Mouse (Mus musculus): ENCODE data around the gene Dapk1. TPM values are rescaled to one million over a fixed set of nuclear protein-coding genes. Genes with fewer than 3 reads are reported as not detected.
A peak's percentile ranks its signal among the peaks of the same experiment; 100 is the strongest.

The Dapk1 gene
- total RNA-seq, 1 experiment from 2014 or later = 21.9 TPM

DNA sequence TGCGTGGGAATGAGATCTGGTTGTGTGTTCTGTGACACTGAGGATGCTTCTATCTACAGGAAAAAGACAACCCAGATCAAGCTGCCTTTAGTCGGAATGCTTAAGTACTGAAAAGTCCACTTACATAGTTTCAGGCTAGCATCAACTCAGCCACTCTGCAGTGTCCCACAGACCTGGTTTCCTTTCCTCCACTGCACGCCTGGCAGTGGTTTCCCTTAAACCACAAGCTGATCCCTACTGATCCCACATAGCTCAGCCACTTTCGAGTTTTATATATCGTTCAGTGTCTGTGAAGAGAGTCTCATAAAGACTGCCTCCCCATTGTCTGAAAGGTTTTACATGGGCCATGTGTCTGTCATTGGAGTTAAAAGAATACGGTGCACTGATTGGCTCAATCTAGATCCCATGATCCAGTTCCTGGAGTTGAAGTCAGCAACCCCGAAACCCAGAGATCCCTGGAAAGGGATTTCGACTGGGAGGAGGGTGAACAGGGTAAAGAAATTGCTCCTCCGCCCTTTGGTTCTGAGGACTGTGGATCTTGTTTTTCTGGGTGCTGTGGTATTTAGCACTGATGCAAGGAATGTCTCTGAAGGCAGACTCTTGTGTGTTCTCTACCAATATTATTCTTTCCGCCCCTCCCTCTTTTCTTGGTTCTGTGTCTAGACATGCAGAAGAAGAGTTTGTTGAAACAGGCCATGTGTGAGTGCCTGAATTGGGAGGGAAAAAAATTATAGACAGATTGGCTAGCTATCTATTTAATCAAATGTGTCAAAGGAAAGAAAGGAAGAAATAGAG, 93.6 kb downstream of the Dapk1 start:
- no peak for DNase-seq

DNA sequence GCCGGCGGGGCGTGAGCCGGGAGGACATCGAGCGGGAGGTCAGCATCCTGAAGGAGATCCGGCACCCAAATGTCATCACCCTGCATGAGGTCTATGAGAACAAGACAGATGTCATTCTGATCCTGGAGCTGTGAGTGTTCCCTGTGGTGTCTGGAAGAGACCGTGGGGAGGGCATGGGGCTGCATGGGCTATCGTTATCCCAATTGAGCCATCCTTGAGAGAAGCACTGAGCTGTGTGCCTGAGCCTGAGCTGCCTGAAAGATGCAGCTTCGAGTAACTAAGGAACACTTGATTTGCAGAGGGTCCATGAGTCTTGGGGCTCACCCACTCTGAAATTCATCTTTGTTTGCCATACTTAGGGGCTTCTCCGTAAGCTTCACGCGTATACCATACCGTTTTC, 94.6 kb downstream of the Dapk1 start:
- DNase-seq = no peak

DNA sequence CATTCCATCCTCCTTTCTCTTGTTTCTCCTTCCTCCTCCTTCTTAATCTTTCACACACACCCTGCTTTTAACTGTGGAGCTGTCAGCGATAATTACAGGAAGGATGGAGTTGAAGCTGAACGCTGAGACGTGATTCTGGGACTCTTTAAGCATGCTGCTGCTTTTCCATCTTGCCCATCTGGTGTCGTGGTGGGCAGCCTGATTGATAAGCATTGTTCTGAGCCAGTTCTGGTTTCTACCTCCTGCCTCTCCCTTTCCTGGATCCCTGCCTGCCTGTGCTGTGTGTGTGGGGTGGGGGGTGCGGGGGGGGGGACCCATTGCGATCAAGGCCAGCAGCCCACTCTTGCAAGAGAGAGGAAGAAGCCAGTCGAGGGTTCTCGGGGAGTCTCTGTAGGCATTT, 95.0 kb downstream of the Dapk1 start:
- DNase-seq = no peak

DNA sequence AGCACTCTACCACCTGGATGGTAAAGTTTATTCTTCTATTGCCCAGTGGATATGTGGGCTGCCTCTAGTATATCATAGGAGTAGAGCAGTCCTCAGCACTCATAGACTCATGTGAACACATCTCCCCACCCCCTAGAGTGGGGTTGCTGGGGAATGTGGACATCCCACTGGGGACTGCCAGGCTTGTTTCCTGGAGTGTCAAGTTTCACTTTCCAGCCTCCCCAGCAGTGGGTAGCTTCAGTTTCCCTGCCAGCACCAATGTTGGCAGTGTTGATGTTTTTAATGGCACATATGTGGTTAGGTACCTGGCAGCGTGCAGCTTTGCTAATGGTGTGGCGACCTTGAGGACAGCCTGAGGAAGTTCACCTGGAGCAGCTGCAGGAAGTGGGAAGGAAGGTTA, 96.3 kb downstream of the Dapk1 start:
- peak; percentile 34 for DNase-seq

DNA sequence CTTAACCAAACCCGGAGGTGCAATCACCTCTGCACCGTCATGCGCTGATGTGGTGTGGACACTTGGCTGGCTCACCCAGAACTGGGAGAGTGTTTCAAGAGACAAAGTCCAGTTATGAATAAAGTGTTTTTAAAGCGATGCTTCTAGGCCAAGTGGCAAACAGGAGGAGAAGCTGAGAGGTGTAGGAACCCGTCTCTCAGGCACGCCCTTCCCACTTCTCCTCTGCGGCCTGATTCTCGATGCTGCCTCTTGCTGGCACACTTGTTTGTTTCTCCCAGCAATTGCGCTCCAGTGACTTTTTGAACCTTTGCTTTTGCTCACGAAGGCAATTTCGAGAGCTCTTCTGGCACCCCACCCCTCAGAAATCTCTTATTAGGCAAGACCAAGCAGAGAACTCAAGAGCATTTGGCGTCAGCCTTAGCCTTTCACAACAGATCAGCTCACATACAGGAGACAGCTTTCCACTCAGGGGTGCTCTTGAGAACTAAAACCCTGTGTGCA, 100.0 kb downstream of the Dapk1 start:
- peak; percentile 51 for DNase-seq

DNA sequence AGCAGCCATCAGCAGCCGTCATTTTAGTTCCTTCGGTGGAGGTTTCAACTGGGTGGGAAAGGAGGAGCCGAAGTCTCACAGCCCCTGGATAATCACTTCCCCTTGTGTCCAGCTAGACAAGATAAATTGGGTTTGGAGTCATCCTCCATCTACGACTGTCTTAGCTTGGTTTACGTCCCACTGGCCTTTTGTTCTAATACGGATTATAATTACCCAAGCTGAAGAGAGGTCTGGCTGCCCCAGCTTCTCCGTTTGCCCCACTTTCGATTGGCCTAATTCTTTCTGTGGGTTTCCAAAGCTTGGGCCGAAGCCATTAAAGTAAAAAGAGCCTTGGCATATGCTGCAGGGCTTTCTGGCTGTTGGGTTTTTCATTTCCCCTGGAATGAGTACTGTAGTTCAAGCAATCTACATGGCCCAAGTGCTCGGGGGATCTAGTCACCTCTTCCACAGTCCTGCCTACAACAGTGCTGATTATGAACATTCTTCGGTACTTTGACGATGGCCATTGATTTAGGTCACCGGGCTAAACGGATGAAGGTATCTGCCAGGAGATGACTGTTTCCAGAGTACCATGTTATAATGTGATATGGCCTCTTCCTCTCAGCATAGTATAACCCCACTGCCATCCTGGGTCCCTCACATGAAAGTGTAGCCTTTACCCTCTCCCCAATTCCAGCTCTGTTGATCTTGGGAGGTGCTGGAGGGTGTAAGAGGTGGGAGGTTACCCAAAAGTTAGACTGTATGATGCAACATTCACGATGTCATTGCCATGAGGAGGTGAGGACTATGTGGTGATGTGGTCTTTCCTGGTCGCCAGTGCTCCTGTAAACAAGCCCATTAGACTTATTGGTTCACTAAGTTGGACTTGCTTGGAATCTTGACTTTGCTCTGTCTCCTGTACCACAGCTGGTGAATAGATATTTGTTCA, 106.1 kb downstream of the Dapk1 start:
- DNase-seq = peak; percentile 36

DNA sequence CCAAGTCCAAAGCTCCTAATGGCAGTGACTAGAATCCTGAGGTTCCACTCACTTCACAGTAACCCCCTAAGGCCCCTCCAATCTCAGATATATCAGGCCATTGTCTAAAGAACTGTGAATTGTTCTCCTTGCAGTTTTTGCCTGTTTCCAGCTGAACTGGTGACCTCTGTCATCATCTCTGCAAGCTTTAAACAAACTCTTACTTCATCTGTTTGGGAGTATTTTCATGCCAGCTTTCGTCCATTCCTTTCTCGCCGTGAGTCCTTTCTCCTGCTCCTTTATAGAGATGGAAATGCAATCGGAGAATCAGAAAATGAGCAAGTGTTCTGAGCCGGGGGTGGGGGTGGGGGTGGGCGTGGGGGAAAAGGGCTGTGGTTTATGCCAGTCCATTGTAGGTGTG, 107.4 kb downstream of the Dapk1 start:
- DNase-seq = no peak

DNA sequence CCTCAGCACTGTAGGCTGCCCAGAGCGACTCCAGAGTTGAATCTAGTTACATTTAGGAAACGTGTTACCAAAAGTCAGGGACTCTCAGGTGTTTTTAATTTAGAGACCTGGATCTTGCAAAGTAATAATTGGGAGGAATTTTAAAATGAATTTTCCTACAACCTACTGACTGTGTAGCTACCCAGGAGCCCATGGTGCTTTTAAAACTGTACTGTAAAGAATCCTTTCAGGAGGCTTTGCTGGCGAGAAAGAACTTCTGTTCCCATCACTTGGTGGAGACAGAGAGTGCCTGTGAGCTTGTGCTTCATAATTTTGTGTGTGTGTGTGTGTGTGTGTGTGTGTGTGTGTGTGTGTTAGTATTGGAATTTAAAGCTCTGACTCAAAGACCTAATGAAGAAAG, 109.2 kb downstream of the Dapk1 start:
- no peak for DNase-seq

DNA sequence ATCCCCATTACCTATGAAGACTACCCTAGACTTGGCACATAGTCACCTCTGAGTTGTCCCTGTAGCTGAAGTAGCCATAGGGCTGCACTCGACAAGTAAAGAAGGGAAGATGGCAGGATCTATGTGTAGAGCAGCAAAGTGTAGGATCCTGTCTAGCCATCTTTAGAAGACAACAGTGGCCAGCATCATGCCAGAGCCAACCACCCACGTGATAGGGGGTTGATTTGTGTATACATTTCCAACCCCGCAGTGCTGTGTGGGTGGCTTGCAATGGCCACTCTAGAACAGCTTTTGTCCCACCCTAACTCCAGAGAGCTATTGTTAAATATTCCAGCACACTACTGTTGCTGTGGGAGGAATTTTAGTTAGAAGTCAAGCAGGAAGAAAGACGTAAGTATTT, 111.8 kb downstream of the Dapk1 start:
- no peak for DNase-seq

DNA sequence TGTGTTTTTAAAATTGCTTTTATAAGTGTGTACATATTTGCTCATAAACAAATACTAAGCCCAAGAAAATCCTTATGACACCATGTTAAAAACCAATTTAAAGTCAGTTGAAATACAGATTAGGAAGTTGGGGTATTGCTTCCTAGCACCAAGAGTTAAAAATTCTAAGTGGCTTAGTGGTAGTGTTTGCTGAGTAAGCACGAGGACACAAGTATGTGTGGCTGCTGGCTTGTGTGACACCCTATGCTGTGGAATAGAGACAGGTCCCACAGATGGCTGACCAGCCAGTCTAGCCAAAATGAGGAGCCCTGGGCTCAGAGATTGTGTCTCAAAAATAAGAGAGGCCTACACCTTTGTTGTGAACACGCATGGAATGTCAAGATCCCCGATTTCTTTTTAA, 114.4 kb downstream of the Dapk1 start:
- DNase-seq = no peak

DNA sequence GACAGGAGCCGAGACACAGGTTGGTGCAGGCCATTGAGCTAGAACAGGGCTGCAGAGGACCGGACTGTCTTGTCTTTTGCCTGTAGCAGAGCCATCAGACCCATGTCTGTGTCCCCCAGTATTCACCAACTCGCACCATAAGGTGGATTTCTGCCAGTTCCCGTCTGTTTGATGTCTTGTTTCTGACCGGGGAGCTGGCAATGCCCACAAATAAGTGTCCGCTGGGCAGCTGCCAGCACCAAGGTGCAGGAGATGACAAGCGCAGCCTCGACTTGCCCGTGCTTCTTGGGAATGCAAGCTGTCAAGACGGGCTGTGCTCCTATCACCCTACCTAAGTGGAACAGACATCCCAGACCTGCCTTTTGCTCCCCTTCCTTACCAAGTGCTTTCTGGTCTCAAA, 115.7 kb downstream of the Dapk1 start:
- DNase-seq = no peak

DNA sequence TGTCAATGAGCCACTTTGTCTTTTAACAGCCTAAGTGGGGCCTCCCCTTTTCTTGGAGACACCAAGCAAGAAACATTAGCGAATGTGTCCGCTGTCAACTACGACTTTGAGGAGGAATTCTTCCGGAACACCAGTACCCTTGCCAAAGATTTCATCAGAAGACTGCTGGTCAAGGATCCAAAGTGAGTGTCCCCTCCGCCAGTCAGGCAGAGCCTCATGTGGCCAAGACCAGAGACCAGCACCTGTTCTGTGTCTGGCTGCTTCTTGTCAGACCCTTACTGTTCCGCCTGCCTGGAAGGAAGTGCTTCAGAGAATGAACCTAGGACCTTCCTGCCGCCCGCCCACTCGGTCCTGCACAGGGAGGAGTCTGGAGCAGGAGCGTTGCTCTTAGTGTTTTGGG, 117.8 kb downstream of the Dapk1 start:
- no peak for DNase-seq

DNA sequence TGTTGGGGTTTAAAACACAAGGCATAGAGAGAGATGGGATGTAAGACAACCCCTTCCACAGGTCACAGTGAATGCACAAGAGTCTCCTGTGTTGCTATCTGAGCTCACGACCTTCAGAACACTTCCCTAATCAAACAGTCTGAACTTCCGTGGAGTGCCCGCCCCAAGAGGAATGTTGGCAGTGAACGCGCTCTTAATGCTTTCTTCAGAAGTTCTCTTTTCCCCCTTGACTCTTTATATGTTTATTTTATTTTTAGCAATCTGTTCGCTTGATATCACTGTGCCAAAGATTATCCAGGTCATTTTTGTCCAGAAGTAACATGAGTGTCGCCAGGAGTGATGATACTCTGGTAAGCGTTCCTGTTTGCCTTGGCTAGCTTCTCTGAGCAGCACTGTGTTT, 121.0 kb downstream of the Dapk1 start:
- no peak for DNase-seq

DNA sequence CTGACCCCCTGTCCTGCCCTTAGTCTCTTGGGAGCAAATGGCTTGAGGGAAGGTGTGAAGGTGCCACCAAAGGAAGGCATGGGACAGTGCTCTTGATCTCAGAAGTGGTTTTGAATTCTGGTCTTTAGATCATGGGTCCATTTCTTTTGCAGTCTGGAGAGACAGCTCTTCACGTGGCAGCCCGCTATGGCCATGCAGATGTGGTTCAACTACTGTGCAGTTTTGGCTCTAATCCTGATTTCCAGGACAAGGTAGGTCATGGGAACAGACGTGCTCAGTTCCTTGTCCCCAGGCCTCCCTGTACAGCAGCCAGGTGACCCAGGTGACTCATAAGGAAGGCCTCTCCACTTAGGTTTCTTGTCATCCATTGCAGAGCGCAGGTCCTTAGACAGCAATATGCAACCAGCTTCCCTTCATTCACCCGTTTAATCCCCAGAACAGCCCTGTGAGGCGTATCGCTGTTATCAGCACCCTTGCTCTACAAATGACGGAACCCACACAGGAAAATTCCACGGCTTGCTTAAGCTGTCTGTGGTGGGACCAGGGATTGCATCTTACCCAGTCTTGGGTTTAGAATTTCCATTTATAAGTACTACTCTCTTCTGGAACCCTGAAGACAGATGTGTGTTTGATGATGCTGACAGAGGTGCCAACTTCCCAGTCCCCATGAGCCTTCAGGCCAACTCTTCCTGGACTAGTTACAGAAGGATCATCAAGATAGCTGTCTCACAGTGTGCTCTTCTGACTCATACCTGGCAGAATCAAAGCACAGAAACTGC, 126.7 kb downstream of the Dapk1 start:
- no peak for DNase-seq

DNA sequence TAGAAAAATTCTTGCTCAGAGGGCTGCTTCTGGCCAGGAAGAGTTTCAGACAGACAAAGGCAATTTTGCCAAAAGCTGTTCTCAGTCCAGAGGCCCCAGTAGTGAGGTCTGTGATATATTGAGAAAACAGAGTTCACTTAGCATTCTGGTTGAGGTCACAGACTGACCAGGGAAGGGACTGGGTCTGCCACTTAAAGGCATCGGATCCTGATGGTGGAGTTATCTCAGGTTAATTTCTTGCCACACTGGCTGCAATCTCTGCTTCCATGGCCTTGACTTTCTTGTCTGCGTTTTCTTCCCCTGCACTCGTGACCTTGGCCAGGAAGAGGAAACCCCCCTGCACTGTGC, 127.3 kb downstream of the Dapk1 start:
- no peak for DNase-seq

DNA sequence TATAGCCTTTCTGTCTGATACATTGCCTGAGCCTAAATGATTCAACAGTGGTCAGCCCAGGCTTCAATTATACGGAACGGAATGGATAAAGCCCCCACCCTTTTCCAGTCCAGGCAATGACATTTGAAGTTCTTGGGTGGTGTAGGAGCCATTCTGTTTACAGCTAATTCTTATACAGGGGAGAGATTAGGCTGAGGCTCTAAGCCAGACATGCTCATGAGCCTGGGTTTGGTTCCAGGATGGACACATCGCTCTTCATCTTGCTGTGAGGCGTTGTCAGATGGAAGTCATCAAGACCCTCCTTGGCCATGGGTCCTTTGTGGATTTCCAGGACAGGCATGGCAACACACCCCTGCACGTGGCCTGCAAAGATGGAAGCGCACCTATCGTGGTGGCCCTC, 128.8 kb downstream of the Dapk1 start:
- no peak for DNase-seq

DNA sequence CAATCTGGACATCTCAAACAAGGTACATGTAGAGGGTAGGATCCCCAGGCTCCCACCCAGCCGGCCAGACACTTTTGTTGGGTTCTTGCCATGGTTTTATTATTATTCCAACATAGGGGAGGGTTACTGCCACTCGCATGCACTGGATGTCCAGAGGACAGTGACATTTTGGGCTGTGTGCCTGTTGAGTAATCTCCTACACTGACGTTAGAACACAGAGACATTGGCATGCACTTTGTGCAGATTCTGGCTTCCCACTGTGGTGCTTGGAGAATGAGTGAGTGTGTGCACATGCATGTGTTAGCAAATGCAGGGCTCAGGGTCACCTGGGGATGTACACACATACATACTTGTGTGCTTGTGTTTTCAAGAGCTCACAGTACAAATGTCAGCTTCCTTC, 129.3 kb downstream of the Dapk1 start:
- no peak for DNase-seq

DNA sequence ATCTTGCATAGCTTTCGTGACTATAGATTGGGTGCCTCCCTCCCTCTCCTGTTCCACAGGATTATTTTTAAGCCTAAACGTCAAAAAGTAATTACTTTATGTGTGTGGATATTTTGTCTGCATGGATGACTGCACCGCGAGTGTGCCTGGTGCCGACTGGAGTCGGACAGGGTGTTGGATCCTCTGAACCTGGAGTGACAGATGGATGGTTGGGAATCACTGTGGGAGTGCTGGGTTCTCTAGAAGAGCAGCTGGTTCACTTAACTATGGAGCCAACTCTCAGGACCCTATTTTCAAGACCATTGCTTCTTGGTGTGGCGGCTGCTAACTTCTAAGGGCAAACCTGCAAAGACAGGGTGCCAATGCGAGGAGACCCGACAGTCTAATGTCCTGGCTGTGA, 133.6 kb downstream of the Dapk1 start:
- DNase-seq = no peak

DNA sequence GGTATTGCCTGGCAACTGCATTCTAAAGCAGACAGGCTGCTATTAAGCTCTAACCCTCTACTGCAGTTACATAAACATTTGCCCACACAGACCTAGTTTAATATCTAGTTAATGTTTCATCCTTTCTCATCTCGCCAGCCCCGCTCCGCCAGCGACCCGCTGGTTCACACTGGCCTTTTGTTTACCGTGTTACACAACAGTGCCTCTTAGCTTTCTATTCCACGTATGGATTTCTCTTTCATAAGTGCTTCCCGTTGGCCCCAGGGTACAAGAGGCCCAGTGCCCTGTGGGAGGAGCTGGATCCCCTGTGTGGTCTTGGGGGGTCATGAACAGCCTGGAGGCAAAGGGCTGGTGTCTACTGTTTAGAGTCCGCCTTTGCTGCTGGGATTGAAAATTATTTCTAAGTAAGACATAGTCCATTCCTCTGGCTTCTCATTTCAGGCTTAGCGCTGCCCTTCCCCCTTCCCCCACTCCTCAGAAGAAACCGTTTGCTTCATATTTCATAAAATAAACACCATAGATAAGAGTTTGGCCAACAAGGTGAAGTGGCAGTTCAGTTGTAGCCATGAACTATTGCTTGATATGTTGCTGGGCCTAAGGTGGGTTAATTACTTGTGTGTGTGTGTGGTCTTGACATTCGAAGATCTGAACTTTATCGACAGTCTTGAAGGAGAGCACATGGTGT, 134.8 kb downstream of the Dapk1 start:
- no peak for DNase-seq

DNA sequence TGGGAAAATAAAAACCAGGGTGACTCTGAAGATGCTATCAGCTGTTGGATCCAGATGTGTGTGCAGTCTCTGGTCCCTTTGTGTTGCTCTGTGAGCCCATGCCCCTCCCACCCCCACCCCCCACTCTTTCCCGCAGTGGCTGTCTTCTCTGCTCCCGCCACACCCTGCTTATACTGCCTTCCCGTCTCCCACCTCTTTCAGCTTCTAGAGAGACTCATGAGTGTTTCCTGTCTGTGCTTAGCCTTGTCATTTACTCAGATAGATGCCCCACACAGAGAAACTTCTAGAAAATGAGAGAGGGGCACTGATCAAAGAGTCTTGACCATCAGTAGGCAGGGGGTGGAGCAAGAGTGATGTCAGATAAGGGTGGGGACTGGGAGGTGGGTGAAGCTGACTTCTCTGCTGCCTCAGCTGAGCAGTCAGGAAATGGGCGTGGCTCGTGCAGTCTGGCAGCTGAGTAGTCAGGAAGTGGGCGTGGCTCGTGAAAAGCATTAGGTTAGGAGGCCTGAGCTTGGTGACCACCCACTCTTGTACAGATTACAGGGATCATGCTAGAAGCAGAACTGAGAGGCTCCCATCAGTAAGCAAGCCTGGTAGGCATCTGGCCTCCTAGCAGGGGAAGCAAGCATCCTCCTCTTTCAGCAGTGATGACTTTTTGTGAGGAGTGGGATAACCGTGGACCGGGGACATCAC, 136.0 kb downstream of the Dapk1 start:
- DNase-seq = peak; percentile 81

DNA sequence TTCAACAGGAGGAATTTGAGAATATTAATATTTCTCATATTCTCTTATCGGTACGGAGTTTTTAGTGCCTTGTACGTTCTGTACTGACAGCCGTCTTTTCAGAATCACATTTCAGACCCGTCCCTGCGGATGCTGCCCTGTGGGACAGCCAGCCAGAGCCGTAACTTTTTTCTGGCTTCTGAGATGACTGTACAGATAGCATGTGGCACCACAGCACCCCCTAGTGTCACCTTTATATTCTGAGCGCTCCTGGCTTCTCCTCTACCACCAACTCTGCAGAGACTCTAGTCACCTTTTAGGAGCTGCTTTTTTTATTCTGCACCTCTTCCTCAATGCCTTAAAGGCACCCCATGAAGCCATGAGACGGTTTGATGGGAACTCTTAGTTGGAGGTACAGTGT, 136.7 kb downstream of the Dapk1 start:
- DNase-seq = peak; percentile 83

Measured in adrenal gland, postnatal 14 days (tissue).